Mouse (Mus musculus) small intestine, adult 2 months (tissue): Measurements from ENCODE around the gene Nol10.

Experiments
- CTCF ChIP-seq: fragments of 200-500 bp; IDR thresholded peaks from 2 replicates; pipeline ENCODE4 v1.5.1; 2012; ENCODE audit warnings: low read depth, mild to moderate bottlenecking, control low read depth, inconsistent platforms, low read length, moderate library complexity, mixed read lengths; ENCODE audit not compliant: insufficient replicate concordance, insufficient read length; ENCODE audit errors: extremely low read depth
- POLR2A ChIP-seq: fragments of 200-500 bp; IDR thresholded peaks from 2 replicates; pipeline ENCODE4 v1.6.1; 2012; ENCODE audit warnings: low read depth, mild to moderate bottlenecking, control low read depth, inconsistent platforms, low read length, moderate library complexity

GRCm38 (mm10) chr12:17380991-17381390 lies 32.7 kb downstream of the Nol10 start:
- no peak for TF ChIP-seq CTCF
- TF ChIP-seq POLR2A: no peak
